Mouse (Mus musculus): ENCODE measurements around the gene Rusc1. TPM values are rescaled to one million over a fixed set of nuclear protein-coding genes. Genes with fewer than 3 reads are reported as not detected.

The Rusc1 gene
- polyA plus RNA-seq, 1 experiment, result 164 TPM

- H3K27ac ChIP-seq (ENCODE audit: insufficient read depth, low read length), result peak overlapping the region; percentile 34
- no peaks in the 10 kb centered on the region for H3K27me3 ChIP-seq (ENCODE audit: control insufficient read depth, insufficient read depth, low read length)
- 6% methylated on average over 20 of the region's 20 CpGs for WGBS
- DNase-seq, result peak; percentile 38 to 57
- peaks cover 7% of the 10 kb centered on the region; the same call in 1 of the 2 replicates for H3K4me1 ChIP-seq (ENCODE audit: control insufficient read depth, insufficient read depth, low read length)
- TF ChIP-seq CTCF (IDR thresholded peaks at IDR 0.05; ENCODE audit: borderline replicate concordance, insufficient read depth, low read depth, low read length) (no peak), POLR2A (IDR thresholded peaks at IDR 0.05; ENCODE audit: borderline replicate concordance, insufficient read depth, low read length) (no peak)
- H3K4me3 ChIP-seq (replicated peaks; ENCODE audit: insufficient read depth, low read depth, low read length), result peak overlapping the region; percentile 72
These were observed 1.2 kb downstream of the Rusc1 start for GRCm38 (mm10) chr3:89091811-89092508.

DNA sequence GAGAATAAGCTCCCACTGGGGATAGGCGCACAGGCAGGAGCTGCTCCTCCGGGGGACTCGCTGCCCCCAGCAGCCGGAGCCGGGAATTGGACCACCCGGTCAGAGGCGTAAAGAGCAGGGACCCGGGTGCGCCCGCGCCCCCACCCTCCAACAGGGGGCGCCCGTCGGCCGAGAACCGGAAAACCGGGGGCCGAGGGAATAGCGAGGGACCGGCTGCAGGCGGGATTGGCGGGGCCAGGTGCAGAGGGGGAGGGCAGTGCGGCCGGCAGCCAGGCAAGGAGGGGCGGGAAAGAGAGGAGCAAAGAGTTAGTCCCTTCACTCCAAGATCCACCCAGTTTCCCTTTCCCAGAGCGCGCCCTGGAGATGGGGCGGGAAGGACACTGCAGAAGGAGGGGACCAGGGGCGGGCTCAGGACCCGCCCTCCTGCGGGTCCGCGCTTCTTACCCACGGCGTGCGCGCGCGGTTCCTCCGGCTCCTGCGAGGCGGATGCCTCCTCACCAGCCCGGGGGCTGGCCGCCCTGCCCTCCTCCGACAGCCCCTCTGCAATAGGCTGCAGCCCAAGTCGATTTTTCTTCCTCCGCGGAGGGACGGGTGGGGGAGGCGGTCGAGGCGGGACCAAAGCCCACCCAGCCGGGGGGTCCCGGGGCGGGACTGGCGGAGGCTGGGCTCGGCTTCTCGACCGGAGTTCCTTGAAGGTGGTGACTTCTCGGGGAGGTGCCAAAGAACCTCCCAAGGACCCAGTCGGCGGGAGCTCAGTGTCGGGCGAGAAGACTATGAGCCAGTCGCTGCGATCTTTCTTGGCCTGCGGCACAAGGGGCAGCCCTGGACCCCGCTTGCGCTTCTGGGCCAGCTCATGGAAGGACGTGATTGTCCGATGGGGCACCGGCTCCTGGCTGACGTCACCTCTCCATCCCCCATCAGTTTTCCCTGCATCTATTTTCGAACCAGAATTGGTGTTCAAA lies 2.1 kb downstream of the Rusc1 start:
- H3K4me3 ChIP-seq (replicated peaks; ENCODE audit: insufficient read depth, low read depth, low read length), result peak overlapping the region; percentile 72
- peaks cover 7% of the 10 kb centered on the region; the same call in 1 of the 2 replicates for H3K4me1 ChIP-seq (ENCODE audit: control insufficient read depth, insufficient read depth, low read length)
- peak overlapping the region; percentile 40 for H3K27ac ChIP-seq (ENCODE audit: insufficient read depth, low read length)
- TF ChIP-seq CTCF (IDR thresholded peaks at IDR 0.05; ENCODE audit: borderline replicate concordance, insufficient read depth, low read depth, low read length), result peak; percentile 64
- TF ChIP-seq POLR2A (IDR thresholded peaks at IDR 0.05; ENCODE audit: borderline replicate concordance, insufficient read depth, low read length), result peak; percentile 39; the same call in 1 of the 2 replicates
- no peaks in the 10 kb centered on the region for H3K27me3 ChIP-seq (ENCODE audit: control insufficient read depth, insufficient read depth, low read length)
- 1% methylated on average over 74 of the region's 74 CpGs for WGBS
- peak; percentile 87 to 90 for DNase-seq

DNA sequence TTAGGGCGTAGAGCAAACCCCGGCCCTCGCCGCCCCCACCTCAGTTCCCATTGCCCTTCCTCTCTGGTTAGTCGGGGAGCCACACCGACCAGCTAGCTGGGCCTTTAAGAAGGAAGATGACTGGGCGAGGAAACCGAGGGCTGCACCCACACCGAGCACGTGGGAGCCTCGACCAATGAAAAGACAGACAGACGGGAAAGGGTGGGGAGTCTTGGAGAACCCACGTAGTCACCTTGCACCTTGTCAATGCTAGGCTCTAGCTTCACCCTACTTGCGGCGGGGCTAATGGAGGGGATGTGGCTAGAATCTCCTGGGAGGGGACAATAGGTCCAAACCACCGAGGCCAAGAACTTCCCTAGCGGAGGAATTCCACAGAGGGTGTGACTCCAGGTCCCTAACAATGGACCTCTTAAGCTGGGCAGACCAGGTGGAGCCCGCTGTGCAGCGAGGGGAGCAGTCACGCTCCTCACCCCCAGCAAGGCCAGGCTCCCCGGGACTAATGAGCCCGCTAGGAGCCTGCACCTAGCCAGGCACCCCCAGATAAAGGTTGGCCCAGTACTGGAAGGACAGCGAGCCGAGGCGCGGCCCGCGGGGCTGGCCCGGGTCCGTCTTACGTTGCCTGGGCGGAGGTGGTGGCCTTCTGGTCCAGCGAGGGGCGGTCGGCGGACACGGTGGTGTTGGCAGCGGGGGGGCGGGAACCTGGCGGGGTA lies 3.1 kb downstream of the Rusc1 start:
- no peaks in the 10 kb centered on the region for H3K27me3 ChIP-seq (ENCODE audit: control insufficient read depth, insufficient read depth, low read length)
- peak; percentile 88 to 92 for DNase-seq
- peak overlapping the region; percentile 72 for H3K4me3 ChIP-seq (replicated peaks; ENCODE audit: insufficient read depth, low read depth, low read length)
- TF ChIP-seq CTCF (IDR thresholded peaks at IDR 0.05; ENCODE audit: borderline replicate concordance, insufficient read depth, low read depth, low read length), result no peak
- peak; percentile 71; the same call in 1 of the 2 replicates for TF ChIP-seq POLR2A (IDR thresholded peaks at IDR 0.05; ENCODE audit: borderline replicate concordance, insufficient read depth, low read length)
- under 1% methylated on average over 40 of the region's 40 CpGs for WGBS
- peak overlapping the region; percentile 30; the same call in 1 of the 2 replicates for H3K27ac ChIP-seq (ENCODE audit: insufficient read depth, low read length)
- H3K4me1 ChIP-seq (ENCODE audit: control insufficient read depth, insufficient read depth, low read length), result peaks cover 7% of the 10 kb centered on the region; the same call in 1 of the 2 replicates

DNA sequence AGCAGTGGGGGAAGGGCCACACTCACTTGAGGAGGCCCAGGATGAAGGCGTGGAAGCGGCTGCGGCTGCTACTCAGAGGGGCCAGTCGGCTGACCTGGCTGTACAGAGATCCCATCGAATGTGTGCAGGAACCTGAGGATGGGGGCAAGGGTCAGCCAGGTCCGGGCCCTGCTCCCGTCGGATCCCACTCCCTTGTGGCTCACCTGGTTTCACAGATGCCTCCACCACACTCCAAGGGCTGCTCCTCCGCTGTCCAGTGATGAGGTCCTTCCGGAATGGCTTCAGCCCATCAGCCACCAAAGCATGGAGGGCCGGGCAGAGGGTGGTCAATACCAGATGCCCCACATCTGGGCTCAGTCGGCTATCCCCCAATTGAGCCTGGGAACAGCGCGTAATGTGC lies 4.1 kb downstream of the Rusc1 start:
- 76% methylated on average over 14 of the region's 14 CpGs for WGBS
- Histone ChIP-seq H3K27me3 (ENCODE audit: control insufficient read depth, insufficient read depth, low read length) (no peaks in the 10 kb centered on the region), H3K4me3 (replicated peaks; ENCODE audit: insufficient read depth, low read depth, low read length) (no peak overlapping the region), H3K4me1 (ENCODE audit: control insufficient read depth, insufficient read depth, low read length) (peaks cover 6% of the 10 kb centered on the region; the same call in 1 of the 2 replicates), H3K27ac (ENCODE audit: insufficient read depth, low read length) (no peak overlapping the region)
- TF ChIP-seq POLR2A (IDR thresholded peaks at IDR 0.05; ENCODE audit: borderline replicate concordance, insufficient read depth, low read length), result no peak
- no peak for TF ChIP-seq CTCF (IDR thresholded peaks at IDR 0.05; ENCODE audit: borderline replicate concordance, insufficient read depth, low read depth, low read length)
- no peak for DNase-seq

DNA sequence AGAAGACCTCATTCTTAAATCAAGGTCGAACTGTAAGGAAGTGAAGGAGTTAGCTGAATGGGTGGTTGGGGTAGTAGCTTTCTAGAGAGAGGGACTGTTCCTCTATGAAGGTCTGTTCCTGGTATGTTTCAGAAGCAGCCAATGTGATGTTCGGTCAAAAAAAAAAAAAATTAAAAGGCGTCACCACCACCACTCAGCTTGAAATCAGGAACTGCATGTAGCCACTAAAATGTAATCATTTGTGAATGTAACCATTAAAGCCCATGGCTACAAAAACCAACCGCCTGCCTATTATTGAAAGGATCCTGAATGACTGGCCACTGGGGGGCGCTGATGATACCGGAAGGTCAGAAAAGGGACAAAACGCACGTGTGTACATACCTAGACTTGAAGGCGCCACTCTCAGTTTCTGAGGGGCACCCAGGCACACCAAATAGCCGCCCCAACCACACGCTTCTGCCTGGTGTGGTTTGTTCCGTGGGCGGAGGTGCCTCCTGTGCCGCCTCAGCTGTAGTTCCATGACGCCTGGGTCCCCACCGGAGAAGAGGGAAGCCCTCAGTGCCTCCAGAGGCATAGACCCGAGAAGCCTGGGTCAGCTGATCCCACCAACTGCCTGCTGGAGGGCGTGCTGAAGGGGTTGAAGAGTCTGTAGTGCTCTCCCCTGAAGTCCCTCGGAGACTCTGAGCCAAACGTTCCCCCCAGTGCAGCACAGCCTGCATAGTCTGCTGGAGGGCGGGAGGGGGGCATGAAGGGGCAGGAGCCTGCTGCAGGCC lies 5.6 kb downstream of the Rusc1 start:
- TF ChIP-seq CTCF (IDR thresholded peaks at IDR 0.05; ENCODE audit: borderline replicate concordance, insufficient read depth, low read depth, low read length), result peak; percentile 65; the same call in 1 of the 2 replicates
- no peak for TF ChIP-seq POLR2A (IDR thresholded peaks at IDR 0.05; ENCODE audit: borderline replicate concordance, insufficient read depth, low read length)
- no peak overlapping the region for H3K4me3 ChIP-seq (replicated peaks; ENCODE audit: insufficient read depth, low read depth, low read length)
- DNase-seq, result peak; percentile 68 to 75
- H3K27me3 ChIP-seq (ENCODE audit: control insufficient read depth, insufficient read depth, low read length), result no peaks in the 10 kb centered on the region
- WGBS, result 33% methylated on average over 21 of the region's 21 CpGs
- no peak overlapping the region for H3K27ac ChIP-seq (ENCODE audit: insufficient read depth, low read length)
- peaks cover 5% of the 10 kb centered on the region; the same call in 1 of the 2 replicates for H3K4me1 ChIP-seq (ENCODE audit: control insufficient read depth, insufficient read depth, low read length)

DNA sequence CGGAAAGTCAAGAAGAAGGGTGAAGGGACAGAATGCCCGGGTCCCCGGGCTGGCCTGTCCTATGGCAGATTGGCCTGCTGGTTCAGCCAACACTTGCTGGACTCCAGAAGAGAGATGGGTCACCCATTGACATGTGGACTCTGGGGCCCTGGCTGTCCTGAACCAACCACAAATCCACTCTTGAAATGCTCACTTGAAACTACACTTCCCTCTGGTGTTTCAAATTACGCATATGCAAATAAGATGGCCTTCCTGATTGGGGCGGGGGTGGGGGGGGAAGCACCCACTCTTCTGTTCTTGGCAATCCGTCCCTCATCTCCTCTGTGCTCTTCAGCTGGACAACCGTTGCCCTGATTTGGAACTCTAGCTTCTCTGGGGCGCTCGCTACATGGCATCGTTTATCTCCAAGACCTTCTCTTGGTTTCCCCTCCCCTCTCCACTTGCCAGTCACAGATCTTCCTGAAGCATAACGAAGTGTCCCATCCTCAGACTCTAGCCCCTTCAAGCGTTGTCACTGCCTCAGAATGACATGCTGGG lies 8.4 kb downstream of the Rusc1 start:
- no peak overlapping the region for H3K27ac ChIP-seq (ENCODE audit: insufficient read depth, low read length)
- DNase-seq, result no peak
- 72% methylated on average over 12 of the region's 12 CpGs for WGBS

More for the DNA sequence above, 8.4 kb downstream of the Rusc1 start:
- H3K4me3 ChIP-seq (replicated peaks; ENCODE audit: insufficient read depth, low read depth, low read length), result no peak overlapping the region
- TF ChIP-seq POLR2A (IDR thresholded peaks at IDR 0.05; ENCODE audit: borderline replicate concordance, insufficient read depth, low read length), result no peak
- no peak for TF ChIP-seq CTCF (IDR thresholded peaks at IDR 0.05; ENCODE audit: borderline replicate concordance, insufficient read depth, low read depth, low read length)
- no peaks in the 10 kb centered on the region for H3K27me3 ChIP-seq (ENCODE audit: control insufficient read depth, insufficient read depth, low read length)
- H3K4me1 ChIP-seq (ENCODE audit: control insufficient read depth, insufficient read depth, low read length), result peaks cover 5% of the 10 kb centered on the region; the same call in 1 of the 2 replicates
